ENCODE assay signal across 25 mouse cellular contexts in the genomic region with DNA sequence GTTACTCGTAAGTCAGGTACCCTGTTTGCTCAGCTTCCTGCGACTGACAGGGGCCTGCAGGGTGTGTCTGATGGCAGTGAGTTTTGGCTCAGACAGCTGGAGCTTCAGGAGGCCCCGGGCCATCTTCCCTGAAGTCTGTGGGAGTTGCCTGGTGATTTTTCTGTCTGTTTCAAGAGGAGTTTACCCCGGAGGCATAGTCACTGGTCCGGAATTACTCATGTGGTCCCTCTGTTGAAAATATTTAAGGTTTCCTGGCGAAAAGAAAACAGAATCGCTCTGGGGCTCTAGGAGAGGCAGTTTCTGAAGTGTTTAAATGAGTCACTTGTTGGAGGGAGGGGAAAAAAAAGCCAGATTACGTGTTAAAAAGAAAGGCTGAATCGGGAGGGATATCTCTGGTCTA. TPM values are rescaled to one million over a fixed set of nuclear protein-coding genes. Genes with fewer than 3 reads are reported as not detected.
DNase-seq lines count a peak whose midpoint lies in the region; ATAC-seq and TF ChIP-seq lines count a peak whose summit lies in the region.
"Had no signal": no experiment of that assay in that cellular context is flagged by ENCODE, and none has a peak within 500 bp of the region (broad histone marks: within the 10 kb centered on the region; RNA-seq: fewer than 3 reads in every experiment).

No protein-coding gene starts in this region.

- no peaks in the 10 kb centered on the region for H3K36me3 ChIP-seq in midbrain, embryonic 11.5 days (ENCODE audit: control insufficient read depth, insufficient read depth, low read length)
- no peaks in the 10 kb centered on the region for H3K36me3 ChIP-seq in neural tube, embryonic 15.5 days
- H3K36me3 ChIP-seq: embryonic facial prominence, embryonic 12.5 days; hindbrain, embryonic 10.5 days; kidney, embryonic 15.5 days had no signal

- 0 out of 2 replicates have a peak overlapping the region, but pooled peaks have one; percentile 64 for H3K27ac ChIP-seq in layer of hippocampus, adult 2 months
- H3K27ac ChIP-seq in olfactory bulb, adult 2 months (ENCODE audit: insufficient read depth, low read depth, low read length), result 0 out of 2 replicates have a peak overlapping the region, but pooled peaks have one; percentile 7
- no peak overlapping the region for H3K27ac ChIP-seq in midbrain, embryonic 11.5 days (ENCODE audit: low read depth, low read length)
- no peak overlapping the region for H3K27ac ChIP-seq in neural tube, embryonic 15.5 days (replicated peaks)
- H3K27ac ChIP-seq: embryonic facial prominence, embryonic 12.5 days; forebrain, embryonic 13.5 days; kidney, embryonic 15.5 days had no signal

- H3K4me3 ChIP-seq in layer of hippocampus, adult 2 months, result no peak overlapping the region
- H3K4me3 ChIP-seq in olfactory bulb, adult 2 months (ENCODE audit: insufficient read depth, low read depth, low read length), result no peak overlapping the region
- H3K4me3 ChIP-seq in midbrain, embryonic 11.5 days (ENCODE audit: low read depth, low read length), result no peak overlapping the region
- no peak overlapping the region for H3K4me3 ChIP-seq in neural tube, embryonic 15.5 days (replicated peaks)
- H3K4me3 ChIP-seq: embryonic facial prominence, embryonic 12.5 days; erythroblast, embryonic 14.5 days; forebrain, embryonic 13.5 days; hindbrain, embryonic 10.5 days; kidney, embryonic 15.5 days had no signal

- POLR2A ChIA-PET in Patski (lab: Charles Lee), result no interaction called here

- no peak for DNase-seq in frontal cortex, postnatal 10 days (ENCODE audit: low spot score in 2 of 2)
- no peak for DNase-seq in layer of hippocampus, adult 2 months (ENCODE audit: low spot score in 2 of 2)
- DNase-seq in layer of hippocampus, adult 18-20 months (ENCODE audit: low spot score in 2 of 2), result no peak
- peak; percentile 81 for DNase-seq in Patski (ENCODE audit: low read depth, low spot score)
- DNase-seq in midbrain, embryonic 11.5 days (ENCODE audit: low spot score, missing footprints), result no peak
- DNase-seq: adrenal gland, adult 2 months; cerebellum, adult 18-20 months; cerebellum, postnatal 14 days; gastrocnemius, postnatal 25 days; kidney, postnatal 36 days; layer of hippocampus, adult 9-11 months; lung, embryonic 14.5 days had no signal

- no peaks in the 10 kb centered on the region for H3K9me3 ChIP-seq in midbrain, embryonic 11.5 days (ENCODE audit: control insufficient read depth, low read length)
- H3K9me3 ChIP-seq in neural tube, embryonic 15.5 days (replicated peaks), result no peaks in the 10 kb centered on the region
- H3K9me3 ChIP-seq: embryonic facial prominence, embryonic 12.5 days; forebrain, embryonic 13.5 days; hindbrain, embryonic 10.5 days; kidney, embryonic 15.5 days had no signal

- H3K4me1 ChIP-seq in olfactory bulb, adult 2 months (ENCODE audit: control insufficient read depth, insufficient read depth, low read length), result peaks cover 56% of the 10 kb centered on the region
- H3K4me1 ChIP-seq in midbrain, embryonic 11.5 days (ENCODE audit: control insufficient read depth, insufficient read depth, low read length), result peaks cover 5% of the 10 kb centered on the region
- peaks cover 31% of the 10 kb centered on the region for H3K4me1 ChIP-seq in neural tube, embryonic 15.5 days

- H3K4me2 ChIP-seq in midbrain, embryonic 11.5 days, result no peak overlapping the region
- no peak overlapping the region for H3K4me2 ChIP-seq in neural tube, embryonic 15.5 days
- H3K4me2 ChIP-seq: embryonic facial prominence, embryonic 12.5 days; forebrain, embryonic 13.5 days; kidney, embryonic 15.5 days; liver, embryonic 11.5 days; lung, embryonic 14.5 days had no signal

- in situ Hi-C loops in Patski (cut with MboI; ENCODE audit: low pct_unique_long_range_greater_than_20kb), result no loop called here

- TF ChIP-seq CTCF in layer of hippocampus, adult 2 months (conservative IDR thresholded peaks at IDR 0.05), result no peak
- TF ChIP-seq CTCF in Patski (IDR thresholded peaks at IDR 0.05), result no peak
- TF ChIP-seq CTCF in olfactory bulb, adult 2 months (IDR thresholded peaks at IDR 0.05; ENCODE audit: insufficient read depth, low read depth, low read length), result no peak

- CTCF ChIA-PET in Patski (lab: Charles Lee), result no interaction called here

- no peak overlapping the region for H3K9ac ChIP-seq in midbrain, embryonic 11.5 days (ENCODE audit: low read length)
- no peak overlapping the region for H3K9ac ChIP-seq in neural tube, embryonic 15.5 days (replicated peaks)
- H3K9ac ChIP-seq: embryonic facial prominence, embryonic 12.5 days; forebrain, embryonic 13.5 days; kidney, embryonic 15.5 days; lung, embryonic 14.5 days had no signal

- 40% methylated on average over 9 of the region's 9 CpGs for WGBS in olfactory bulb, adult 2 months
- 83% methylated on average over 9 of the region's 9 CpGs for WGBS in midbrain, embryonic 11.5 days
- WGBS in neural tube, embryonic 15.5 days, result 77% methylated on average over 9 of the region's 9 CpGs

- no peaks in the 10 kb centered on the region for H3K27me3 ChIP-seq in Patski
- H3K27me3 ChIP-seq in midbrain, embryonic 11.5 days (ENCODE audit: control insufficient read depth, insufficient read depth, low read length), result no peaks in the 10 kb centered on the region
- H3K27me3 ChIP-seq in neural tube, embryonic 15.5 days (replicated peaks), result no peaks in the 10 kb centered on the region
- H3K27me3 ChIP-seq: embryonic facial prominence, embryonic 12.5 days; kidney, embryonic 15.5 days had no signal

- 0 out of 2 replicates have a peak, but pooled peaks have one; percentile 11 for ATAC-seq in frontal cortex, adult (ENCODE audit: low TSS enrichment)
- ATAC-seq in Patski, result no peak
- no peak for ATAC-seq in midbrain, embryonic 11.5 days (ENCODE audit: low FRiP score)
- ATAC-seq in neural tube, embryonic 15.5 days (ENCODE audit: low FRiP score), result no peak
- ATAC-seq: CD4-positive, CD25-positive, alpha-beta regulatory T cell, adult 4 months; forebrain, embryonic 13.5 days; hindbrain, embryonic 16.5 days; intestine, embryonic 16.5 days; midbrain, embryonic 16.5 days had no signal

- no peak for TF ChIP-seq POLR2A in olfactory bulb, adult 2 months (IDR thresholded peaks at IDR 0.05; ENCODE audit: insufficient read depth, low read depth, low read length)

RNA-seq across cellular contexts. Expression of gene Mgll, which starts 49.8 kb away (rescaled TPM):
- total RNA-seq in layer of hippocampus, adult 2 months (2021), result 100 to 1,000 TPM; 178 to 182 TPM
- total RNA-seq in layer of hippocampus, adult 18-20 months (2021), result 100 to 1,000 TPM; 170 to 184 TPM
- polyA plus RNA-seq in Patski (2021), result 4.2 TPM
- polyA plus RNA-seq in olfactory bulb, adult 2 months (2012; ENCODE audit: insufficient read depth, insufficient read length, low replicate concordance, missing spikeins), result not detected in 2 replicates
- polyA plus RNA-seq in midbrain, embryonic 11.5 days (2014; fragmentation: Nextera tagmentation; extraction: Ambion mirVana), result 1.7 and 2.8 TPM in 2 replicates
- polyA plus RNA-seq in neural tube, embryonic 15.5 days (2015; fragmentation: Nextera tagmentation; extraction: Ambion mirVana), result 72.1 and 74.7 TPM in 2 replicates

Comparison
In these comparisons a context has a peak if more than half of its experiments do, and no peak if none do; other contexts are left out.
1. H3K27ac ChIP-seq: peak in layer of hippocampus, adult 2 months (single experiment) and olfactory bulb, adult 2 months (single experiment); none in midbrain, embryonic 11.5 days (single experiment) and neural tube, embryonic 15.5 days (single experiment).